Mouse (Mus musculus) kidney, embryonic 16.5 days (tissue): ENCODE measurements around the gene Gcnt4. TPM values are rescaled to one million over a fixed set of nuclear protein-coding genes. Genes with fewer than 3 reads are reported as not detected.

Source experiments
- ATAC-seq: fragments of 200-750 bp; cut with Nextera tagmentation; 2 replicates; pipeline ENCODE4 v1.8.0; 2017; ENCODE audit warnings: moderate TSS enrichment; ENCODE audit not compliant: low FRiP score, low TSS enrichment
- H3K27ac ChIP-seq: fragments of 300-500 bp; sonication (generic); 2 replicates; pipeline ENCODE4 v1.5.1; 2014; ENCODE audit warnings: low read length
- H3K27me3 ChIP-seq: fragments of 300-500 bp; sonication (generic); 2 replicates; pipeline ENCODE4 v1.6.1; 2014; ENCODE audit warnings: low read length, control low read depth, mixed read lengths; ENCODE audit not compliant: insufficient read depth
- H3K36me3 ChIP-seq: fragments of 300-500 bp; sonication (generic); 2 replicates; pipeline ENCODE4 v1.6.1; 2014; ENCODE audit warnings: low read length, control low read depth, mixed read lengths; ENCODE audit not compliant: insufficient read depth
- H3K4me1 ChIP-seq: fragments of 300-500 bp; sonication (generic); 2 replicates; pipeline ENCODE4 v1.6.1; 2014; ENCODE audit warnings: low read length, control low read depth, mixed read lengths; ENCODE audit not compliant: insufficient read depth
- H3K4me2 ChIP-seq: fragments of 300-500 bp; sonication (generic); replicated peaks from 2 replicates; pipeline ENCODE4 v1.6.1; 2014; ENCODE audit warnings: low read depth, low read length
- H3K4me3 ChIP-seq: fragments of 300-500 bp; sonication (generic); 2 replicates; pipeline ENCODE4 v1.5.1; 2014; ENCODE audit warnings: mild to moderate bottlenecking, low read length
- H3K9ac ChIP-seq: fragments of 300-500 bp; sonication (generic); replicated peaks from 2 replicates; pipeline ENCODE4 v1.6.1; 2014; ENCODE audit warnings: low read length
- H3K9me3 ChIP-seq: fragments of 300-500 bp; sonication (generic); 2 replicates; pipeline ENCODE4 v1.6.1; 2016; ENCODE audit warnings: low read length, control low read depth
- WGBS: fragments of 180-500 bp; shearing (Covaris S2); extraction: QIAGEN DNeasy Blood & Tissue Kit; methylation state at CpG from one replicate; pipeline ENCODE4 v1.1.7; 2014; 5-methylcytosine and 5-hydroxymethylcytosine counted together
- polyA plus RNA-seq: library from polyadenylated mRNA; unstranded; fragments of >200 nt; fragmentation: Nextera tagmentation; extraction: Ambion mirVana; gene quantifications from 2 replicates; pipeline ENCODE4 v1.2.1, GENCODE M21; 2015

The Gcnt4 gene
- polyA plus RNA-seq, 1 experiment from 2014 or later = 1.7 TPM

GRCm38 (mm10) chr13:96967091-96967490, 42.6 kb downstream of the Gcnt4 start:
- Histone ChIP-seq H3K27ac (no peak overlapping the region), H3K4me3 (no peak overlapping the region), H3K36me3 (no peaks in the 10 kb centered on the region), H3K9ac (no peak overlapping the region), H3K9me3 (no peaks in the 10 kb centered on the region), H3K27me3 (no peaks in the 10 kb centered on the region), H3K4me2 (no peak overlapping the region), H3K4me1 (no peaks in the 10 kb centered on the region)
- ATAC-seq = no peak
- 83% methylated on average over 5 of the region's 5 CpGs for WGBS

GRCm38 (mm10) chr13:96967822-96968221, 43.3 kb downstream of the Gcnt4 start:
- H3K36me3 ChIP-seq = no peaks in the 10 kb centered on the region
- H3K4me2 ChIP-seq = no peak overlapping the region
- H3K27me3 ChIP-seq = no peaks in the 10 kb centered on the region
- no peaks in the 10 kb centered on the region for H3K4me1 ChIP-seq
- 83% methylated on average over 2 of the region's 2 CpGs for WGBS
- no peak overlapping the region for H3K27ac ChIP-seq
- ATAC-seq = no peak
- H3K9me3 ChIP-seq = no peaks in the 10 kb centered on the region
- H3K9ac ChIP-seq = no peak overlapping the region
- H3K4me3 ChIP-seq = no peak overlapping the region

- no peak overlapping the region for H3K9ac ChIP-seq
- H3K4me2 ChIP-seq = no peak overlapping the region
- H3K36me3 ChIP-seq = no peaks in the 10 kb centered on the region
- no peaks in the 10 kb centered on the region for H3K27me3 ChIP-seq
- H3K4me1 ChIP-seq = no peaks in the 10 kb centered on the region
- H3K27ac ChIP-seq = no peak overlapping the region
- no peak overlapping the region for H3K4me3 ChIP-seq
- no peak for ATAC-seq
- WGBS = 83% methylated on average over 4 of the region's 4 CpGs
- H3K9me3 ChIP-seq = no peaks in the 10 kb centered on the region
Measured at GRCm38 (mm10) chr13:96971076-96971475, 46.6 kb downstream of the Gcnt4 start.

- Histone ChIP-seq H3K9me3 (no peaks in the 10 kb centered on the region), H3K36me3 (no peaks in the 10 kb centered on the region), H3K4me1 (no peaks in the 10 kb centered on the region), H3K27me3 (no peaks in the 10 kb centered on the region), H3K4me3 (no peak overlapping the region), H3K9ac (no peak overlapping the region), H3K27ac (no peak overlapping the region), H3K4me2 (no peak overlapping the region)
- WGBS = 66% methylated on average over 9 of the region's 9 CpGs
- no peak for ATAC-seq
Measured at GRCm38 (mm10) chr13:96971861-96972282, 47.4 kb downstream of the Gcnt4 start.

- Histone ChIP-seq H3K27ac (no peak overlapping the region), H3K4me3 (no peak overlapping the region), H3K9ac (no peak overlapping the region), H3K27me3 (no peaks in the 10 kb centered on the region), H3K36me3 (no peaks in the 10 kb centered on the region), H3K4me1 (no peaks in the 10 kb centered on the region), H3K4me2 (no peak overlapping the region), H3K9me3 (no peaks in the 10 kb centered on the region)
- WGBS = 94% methylated on average over 4 of the region's 4 CpGs
- ATAC-seq = no peak
Measured at GRCm38 (mm10) chr13:96973318-96973717, 48.8 kb downstream of the Gcnt4 start.

- no peak for ATAC-seq
- H3K27ac ChIP-seq = no peak overlapping the region
- no peaks in the 10 kb centered on the region for H3K36me3 ChIP-seq
- H3K4me2 ChIP-seq = no peak overlapping the region
- WGBS = 89% methylated on average over 6 of the region's 6 CpGs
- H3K4me3 ChIP-seq = no peak overlapping the region
- H3K9ac ChIP-seq = no peak overlapping the region
- no peaks in the 10 kb centered on the region for H3K27me3 ChIP-seq
- no peaks in the 10 kb centered on the region for H3K4me1 ChIP-seq
- no peaks in the 10 kb centered on the region for H3K9me3 ChIP-seq
Measured at GRCm38 (mm10) chr13:96976986-96977595, 52.6 kb downstream of the Gcnt4 start.

- ATAC-seq = no peak
- H3K27ac ChIP-seq = no peak overlapping the region
- peaks cover 17% of the 10 kb centered on the region for H3K4me1 ChIP-seq
- no peak overlapping the region for H3K4me3 ChIP-seq
- no peak overlapping the region for H3K9ac ChIP-seq
- no peaks in the 10 kb centered on the region for H3K9me3 ChIP-seq
- no peak overlapping the region for H3K4me2 ChIP-seq
- H3K36me3 ChIP-seq = no peaks in the 10 kb centered on the region
- H3K27me3 ChIP-seq = no peaks in the 10 kb centered on the region
Measured at GRCm38 (mm10) chr13:96980561-96980960, 56.1 kb downstream of the Gcnt4 start.

- Histone ChIP-seq H3K9me3 (no peaks in the 10 kb centered on the region), H3K4me3 (peak overlapping the region; percentile 11; the same call in 1 of the 2 replicates), H3K9ac (no peak overlapping the region; the same call in 1 of the 2 replicates), H3K4me1 (peaks cover 22% of the 10 kb centered on the region), H3K27me3 (no peaks in the 10 kb centered on the region), H3K36me3 (no peaks in the 10 kb centered on the region), H3K4me2 (peak overlapping the region; percentile 48), H3K27ac (peak overlapping the region; percentile 35)
- 37% methylated on average over 26 of the region's 26 CpGs for WGBS
- peak; percentile 80 for ATAC-seq
Measured at GRCm38 (mm10) chr13:96983251-96984126, 59.0 kb downstream of the Gcnt4 start.

GRCm38 (mm10) chr13:96984688-96985087, 60.2 kb downstream of the Gcnt4 start:
- Histone ChIP-seq H3K4me1 (peaks cover 22% of the 10 kb centered on the region), H3K27ac (no peak overlapping the region), H3K9ac (no peak overlapping the region), H3K36me3 (no peaks in the 10 kb centered on the region), H3K9me3 (no peaks in the 10 kb centered on the region), H3K4me2 (no peak overlapping the region), H3K4me3 (no peak overlapping the region), H3K27me3 (no peaks in the 10 kb centered on the region)
- no peak for ATAC-seq
- whole genome bisulfite sequencing = 74% methylated on average over 5 of the region's 5 CpGs
